Mouse (Mus musculus) embryonic facial prominence, embryonic 14.5 days (tissue): Measurements from ENCODE around the gene Tmprss6. TPM values are rescaled to one million over a fixed set of nuclear protein-coding genes. Genes with fewer than 3 reads are reported as not detected.

Experiments
- ATAC-seq: fragments of 200-750 bp; cut with Nextera tagmentation; 2 replicates; pipeline ENCODE4 v1.8.0; 2017; ENCODE audit warnings: low read depth, moderate number of reproducible peaks, moderate TSS enrichment
- DNase-seq: peaks from one replicate; pipeline ENCODE4 v3.0.0-alpha.2; 2015; ENCODE audit warnings: low spot score
- H3K27ac ChIP-seq: fragments of 300-500 bp; sonication (generic); replicated peaks from 2 replicates; pipeline ENCODE4 v1.5.1; 2014; ENCODE audit warnings: low read depth, mild to moderate bottlenecking, low read length, moderate library complexity
- H3K27me3 ChIP-seq: fragments of 300-500 bp; sonication (generic); replicated peaks from 2 replicates; pipeline ENCODE4 v1.6.1; 2014; ENCODE audit warnings: low read length; ENCODE audit not compliant: control insufficient read depth, insufficient read depth
- H3K36me3 ChIP-seq: fragments of 300-500 bp; sonication (generic); 2 replicates; pipeline ENCODE4 v1.6.1; 2014; ENCODE audit warnings: low read length, mixed read lengths; ENCODE audit not compliant: control insufficient read depth, insufficient read depth
- H3K4me1 ChIP-seq: fragments of 300-500 bp; sonication (generic); 2 replicates; pipeline ENCODE4 v1.6.1; 2014; ENCODE audit warnings: antibody characterized with exemption, low read length; ENCODE audit not compliant: control insufficient read depth, insufficient read depth
- H3K4me2 ChIP-seq: fragments of 300-500 bp; sonication (generic); 2 replicates; pipeline ENCODE4 v1.6.1; 2014; ENCODE audit warnings: low read depth, mild to moderate bottlenecking, low read length, moderate library complexity, mixed read lengths
- H3K4me3 ChIP-seq: fragments of 300-500 bp; sonication (generic); 2 replicates; pipeline ENCODE4 v1.5.1; 2014; ENCODE audit warnings: low read depth, mild to moderate bottlenecking, low read length
- H3K9ac ChIP-seq: fragments of 300-500 bp; sonication (generic); 2 replicates; pipeline ENCODE4 v1.6.1; 2014; ENCODE audit warnings: low read depth, mild to moderate bottlenecking, low read length, moderate library complexity, mixed read lengths
- H3K9me3 ChIP-seq: fragments of 300-500 bp; sonication (generic); 2 replicates; pipeline ENCODE4 v1.6.1; 2016; ENCODE audit warnings: low read length; ENCODE audit not compliant: control insufficient read depth
- WGBS: fragments of 180-500 bp; shearing (Covaris S2); extraction: QIAGEN DNeasy Blood & Tissue Kit; methylation state at CpG from one replicate; pipeline ENCODE4 v1.1.7; 2014; 5-methylcytosine and 5-hydroxymethylcytosine counted together
- polyA plus RNA-seq: library from polyadenylated mRNA; unstranded; fragments of >200 nt; fragmentation: Nextera tagmentation; extraction: Ambion mirVana; gene quantifications from 2 replicates; pipeline ENCODE4 v1.2.1, GENCODE M21; 2014

The Tmprss6 gene
- polyA plus RNA-seq, 1 experiment from 2014 or later, result 1.1 TPM

- Histone ChIP-seq H3K4me1 (no peaks in the 10 kb centered on the region), H3K27ac (no peak overlapping the region), H3K36me3 (no peaks in the 10 kb centered on the region), H3K9ac (no peak overlapping the region), H3K9me3 (no peaks in the 10 kb centered on the region), H3K4me3 (no peak overlapping the region), H3K27me3 (no peaks in the 10 kb centered on the region), H3K4me2 (no peak overlapping the region)
- WGBS, result 39% methylated on average over 6 of the region's 6 CpGs
- no peak for ATAC-seq
- DNase-seq, result no peak
Observed at GRCm38 (mm10) chr15:78466809-78467208, 1.6 kb downstream of the Tmprss6 start.

- no peaks in the 10 kb centered on the region for H3K9me3 ChIP-seq
- no peak overlapping the region for H3K4me3 ChIP-seq
- H3K9ac ChIP-seq, result no peak overlapping the region
- no peak overlapping the region for H3K4me2 ChIP-seq
- no peaks in the 10 kb centered on the region for H3K36me3 ChIP-seq
- H3K27me3 ChIP-seq, result no peaks in the 10 kb centered on the region
- no peak overlapping the region for H3K27ac ChIP-seq
- no peaks in the 10 kb centered on the region for H3K4me1 ChIP-seq
- no peak for DNase-seq
- WGBS, result 82% methylated on average over 2 of the region's 2 CpGs
- no peak for ATAC-seq
Observed at GRCm38 (mm10) chr15:78462981-78463380, 5.5 kb downstream of the Tmprss6 start.

- 73% methylated on average over 10 of the region's 10 CpGs for WGBS
- no peak overlapping the region for H3K9ac ChIP-seq
Observed at GRCm38 (mm10) chr15:78457193-78457592, 11.2 kb downstream of the Tmprss6 start.

GRCm38 (mm10) chr15:78456051-78456450 is 12.4 kb downstream of the Tmprss6 start:
- WGBS, result 37% methylated on average over 7 of the region's 7 CpGs
- no peaks in the 10 kb centered on the region for H3K4me1 ChIP-seq
- H3K27ac ChIP-seq, result no peak overlapping the region
- DNase-seq (peak; percentile 65), ATAC-seq (0 out of 2 replicates have a peak, but pooled peaks have one; percentile 35)
- H3K4me3 ChIP-seq, result no peak overlapping the region
- H3K9me3 ChIP-seq, result no peaks in the 10 kb centered on the region
- no peak overlapping the region for H3K9ac ChIP-seq
- no peak overlapping the region for H3K4me2 ChIP-seq
- no peaks in the 10 kb centered on the region for H3K36me3 ChIP-seq
- no peaks in the 10 kb centered on the region; the same call in 1 of the 2 replicates for H3K27me3 ChIP-seq

More at GRCm38 (mm10) chr15:78457193-78457592, 11.2 kb downstream of the Tmprss6 start:
- Histone ChIP-seq H3K27ac (no peak overlapping the region), H3K36me3 (no peaks in the 10 kb centered on the region), H3K4me3 (no peak overlapping the region), H3K9me3 (no peaks in the 10 kb centered on the region), H3K27me3 (no peaks in the 10 kb centered on the region; the same call in 1 of the 2 replicates), H3K4me1 (no peaks in the 10 kb centered on the region), H3K4me2 (no peak overlapping the region)
- no peak for DNase-seq
- no peak for ATAC-seq

- no peak for ATAC-seq
- 68% methylated on average over 4 of the region's 4 CpGs for WGBS
- no peak overlapping the region for H3K27ac ChIP-seq
Observed at GRCm38 (mm10) chr15:78455168-78455567, 13.3 kb downstream of the Tmprss6 start.

GRCm38 (mm10) chr15:78452929-78453328 is 15.5 kb downstream of the Tmprss6 start:
- no peaks in the 10 kb centered on the region for H3K4me1 ChIP-seq
- H3K9ac ChIP-seq, result no peak overlapping the region
- H3K27ac ChIP-seq, result no peak overlapping the region
- DNase-seq, result no peak
- ATAC-seq, result no peak
- H3K4me2 ChIP-seq, result no peak overlapping the region
- H3K4me3 ChIP-seq, result no peak overlapping the region
- no peaks in the 10 kb centered on the region; the same call in 1 of the 2 replicates for H3K27me3 ChIP-seq
- H3K36me3 ChIP-seq, result no peaks in the 10 kb centered on the region
- no peaks in the 10 kb centered on the region for H3K9me3 ChIP-seq
- WGBS, result 62% methylated on average over 3 of the region's 3 CpGs

More at GRCm38 (mm10) chr15:78455168-78455567, 13.3 kb downstream of the Tmprss6 start:
- H3K4me1 ChIP-seq, result no peaks in the 10 kb centered on the region
- H3K9me3 ChIP-seq, result no peaks in the 10 kb centered on the region
- DNase-seq, result no peak
- H3K4me2 ChIP-seq, result no peak overlapping the region
- H3K9ac ChIP-seq, result no peak overlapping the region
- H3K27me3 ChIP-seq, result no peaks in the 10 kb centered on the region; the same call in 1 of the 2 replicates
- no peaks in the 10 kb centered on the region for H3K36me3 ChIP-seq
- no peak overlapping the region for H3K4me3 ChIP-seq

- H3K27ac ChIP-seq, result no peak overlapping the region
- 72% methylated on average over 2 of the region's 2 CpGs for WGBS
- ATAC-seq (no peak), DNase-seq (no peak)
- no peak overlapping the region for H3K9ac ChIP-seq
- no peaks in the 10 kb centered on the region for H3K27me3 ChIP-seq
- no peak overlapping the region for H3K4me3 ChIP-seq
- H3K4me1 ChIP-seq, result no peaks in the 10 kb centered on the region
- no peak overlapping the region for H3K4me2 ChIP-seq
- H3K9me3 ChIP-seq, result no peaks in the 10 kb centered on the region
- no peaks in the 10 kb centered on the region for H3K36me3 ChIP-seq
Observed at GRCm38 (mm10) chr15:78451201-78451600, 17.2 kb downstream of the Tmprss6 start.

GRCm38 (mm10) chr15:78450419-78450768 is 18.0 kb downstream of the Tmprss6 start:
- no peak for DNase-seq
- no peak overlapping the region for H3K4me2 ChIP-seq
- H3K9ac ChIP-seq, result no peak overlapping the region
- no peaks in the 10 kb centered on the region for H3K36me3 ChIP-seq
- H3K27ac ChIP-seq, result peak overlapping the region; percentile 67
- no peaks in the 10 kb centered on the region for H3K4me1 ChIP-seq
- no peak for ATAC-seq
- H3K4me3 ChIP-seq, result no peak overlapping the region
- H3K9me3 ChIP-seq, result no peaks in the 10 kb centered on the region
- 89% methylated on average over 6 of the region's 6 CpGs for WGBS
- H3K27me3 ChIP-seq, result no peaks in the 10 kb centered on the region

- DNase-seq, result peak; percentile 87
- no peak overlapping the region for H3K9ac ChIP-seq
- H3K36me3 ChIP-seq, result no peaks in the 10 kb centered on the region
Observed at GRCm38 (mm10) chr15:78449694-78450418, 18.6 kb downstream of the Tmprss6 start.

More at GRCm38 (mm10) chr15:78449694-78450418, 18.6 kb downstream of the Tmprss6 start:
- WGBS, result 33% methylated on average over 5 of the region's 7 CpGs
- no peak overlapping the region for H3K4me2 ChIP-seq
- no peaks in the 10 kb centered on the region for H3K27me3 ChIP-seq
- no peaks in the 10 kb centered on the region for H3K4me1 ChIP-seq
- peak overlapping the region; percentile 67 for H3K27ac ChIP-seq
- no peaks in the 10 kb centered on the region for H3K9me3 ChIP-seq
- H3K4me3 ChIP-seq, result no peak overlapping the region
- peak; percentile 27; the same call in 1 of the 2 replicates for ATAC-seq
